Mouse (Mus musculus): Measurements from ENCODE around the gene Ankrd54. TPM values are rescaled to one million over a fixed set of nuclear protein-coding genes. Genes with fewer than 3 reads are reported as not detected.
"Not testable (repeated sequence)": the region's sequence is repeated elsewhere in the genome, so short reads cannot be mapped to it uniquely, and the experiment has no call there.

The Ankrd54 gene
- total and polyA plus RNA-seq, 2 experiments from 2014 or later, result 43.3 to 45.8 TPM

GRCm38 (mm10) chr15:79011550-79011949, 51.1 kb downstream of the Ankrd54 start:
- 57% methylated on average over 10 of the region's 10 CpGs for WGBS
- H3K4me2 ChIP-seq (ENCODE audit: low read depth), result no peak overlapping the region
- H3K4me3 ChIP-seq (ENCODE audit: low read depth, low read length), result no peak overlapping the region
- no peaks in the 10 kb centered on the region for H3K9me3 ChIP-seq (ENCODE audit: low read length)
- H3K27ac ChIP-seq (ENCODE audit: low read depth, low read length), result no peak overlapping the region
- DNase-seq, result no peak
- no peak for TF ChIP-seq CTCF (IDR thresholded peaks at IDR 0.05; ENCODE audit: low read depth)
- no peak overlapping the region for H3K9ac ChIP-seq
- peaks cover 13% of the 10 kb centered on the region for H3K36me3 ChIP-seq (ENCODE audit: insufficient read depth)
- no peaks in the 10 kb centered on the region for H3K4me1 ChIP-seq (ENCODE audit: insufficient read depth)
- H3K27me3 ChIP-seq (ENCODE audit: insufficient read depth, low read length), result no peaks in the 10 kb centered on the region
- ATAC-seq, result no peak

GRCm38 (mm10) chr15:79009734-79010133, 53.0 kb downstream of the Ankrd54 start:
- H3K4me2 ChIP-seq (ENCODE audit: low read depth), result no peak overlapping the region
- no peaks in the 10 kb centered on the region for H3K27me3 ChIP-seq (ENCODE audit: insufficient read depth, low read length)
- WGBS, result 75% methylated on average over 5 of the region's 5 CpGs
- no peak for TF ChIP-seq CTCF (IDR thresholded peaks at IDR 0.05; ENCODE audit: low read depth)
- no peaks in the 10 kb centered on the region for H3K4me1 ChIP-seq (ENCODE audit: insufficient read depth)
- H3K4me3 ChIP-seq (ENCODE audit: low read depth, low read length), result no peak overlapping the region
- H3K9me3 ChIP-seq (ENCODE audit: low read length), result no peaks in the 10 kb centered on the region
- H3K9ac ChIP-seq, result no peak overlapping the region
- H3K27ac ChIP-seq (ENCODE audit: low read depth, low read length), result no peak overlapping the region
- H3K36me3 ChIP-seq (ENCODE audit: insufficient read depth), result peaks cover 30% of the 10 kb centered on the region
- DNase-seq (no peak), ATAC-seq (no peak)

GRCm38 (mm10) chr15:79007836-79008235, 54.9 kb downstream of the Ankrd54 start:
- H3K27ac ChIP-seq (ENCODE audit: low read depth, low read length); H3K4me1 ChIP-seq (ENCODE audit: insufficient read depth); ATAC-seq; H3K9me3 ChIP-seq (ENCODE audit: low read length); H3K4me3 ChIP-seq (ENCODE audit: low read depth, low read length); H3K9ac ChIP-seq; H3K27me3 ChIP-seq (ENCODE audit: insufficient read depth, low read length); H3K4me2 ChIP-seq (ENCODE audit: low read depth); DNase-seq: not testable (repeated sequence)
- peaks cover 49% of the 10 kb centered on the region for H3K36me3 ChIP-seq (ENCODE audit: insufficient read depth)
- TF ChIP-seq CTCF (IDR thresholded peaks at IDR 0.05; ENCODE audit: low read depth), result 0 out of 2 replicates have a peak, but pooled peaks have one; percentile 5
- WGBS, result 93% methylated on average over 6 of the region's 6 CpGs

DNA sequence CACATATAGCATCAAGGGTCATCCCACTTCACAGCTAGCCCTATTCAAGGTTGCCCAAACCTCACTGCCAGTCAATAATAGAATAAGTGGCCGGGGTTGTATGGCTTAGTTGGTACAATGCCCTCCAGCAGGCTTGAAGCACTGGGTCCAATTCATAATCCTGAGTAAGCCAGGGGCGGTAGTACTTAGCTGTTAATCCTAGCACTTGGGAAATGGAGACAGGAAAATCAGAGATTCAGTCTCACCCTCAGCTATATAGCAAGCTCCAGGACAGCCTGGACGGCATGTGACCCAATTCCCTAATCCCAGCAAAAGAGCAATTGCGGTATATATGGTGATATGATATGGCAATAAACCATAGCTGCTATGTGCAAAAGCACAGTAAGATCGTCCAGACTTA, 55.6 kb downstream of the Ankrd54 start:
- H3K4me2 ChIP-seq (ENCODE audit: low read depth), result no peak overlapping the region
- H3K9ac ChIP-seq, result no peak overlapping the region
- H3K4me1 ChIP-seq (ENCODE audit: insufficient read depth), result no peaks in the 10 kb centered on the region
- H3K36me3 ChIP-seq (ENCODE audit: insufficient read depth), result peaks cover 56% of the 10 kb centered on the region
- H3K27me3 ChIP-seq (ENCODE audit: insufficient read depth, low read length), result no peaks in the 10 kb centered on the region
- TF ChIP-seq CTCF (IDR thresholded peaks at IDR 0.05; ENCODE audit: low read depth), result no peak
- no peaks in the 10 kb centered on the region for H3K9me3 ChIP-seq (ENCODE audit: low read length)
- 91% methylated on average over 5 of the region's 5 CpGs for WGBS
- H3K4me3 ChIP-seq (ENCODE audit: low read depth, low read length), result no peak overlapping the region
- ATAC-seq (no peak), DNase-seq (no peak)
- H3K27ac ChIP-seq (ENCODE audit: low read depth, low read length), result no peak overlapping the region

GRCm38 (mm10) chr15:79006638-79007037, 56.1 kb downstream of the Ankrd54 start:
- ATAC-seq (0 out of 2 replicates have a peak, but pooled peaks have one; percentile 53), DNase-seq (no peak)
- peaks cover 61% of the 10 kb centered on the region for H3K36me3 ChIP-seq (ENCODE audit: insufficient read depth)
- H3K4me2 ChIP-seq (ENCODE audit: low read depth), result no peak overlapping the region
- WGBS, result 58% methylated on average over 3 of the region's 3 CpGs
- no peak overlapping the region for H3K27ac ChIP-seq (ENCODE audit: low read depth, low read length)
- no peaks in the 10 kb centered on the region for H3K4me1 ChIP-seq (ENCODE audit: insufficient read depth)
- no peak for TF ChIP-seq CTCF (IDR thresholded peaks at IDR 0.05; ENCODE audit: low read depth)
- H3K9ac ChIP-seq, result no peak overlapping the region
- H3K27me3 ChIP-seq (ENCODE audit: insufficient read depth, low read length), result no peaks in the 10 kb centered on the region
- no peaks in the 10 kb centered on the region for H3K9me3 ChIP-seq (ENCODE audit: low read length)
- H3K4me3 ChIP-seq (ENCODE audit: low read depth, low read length), result no peak overlapping the region

DNA sequence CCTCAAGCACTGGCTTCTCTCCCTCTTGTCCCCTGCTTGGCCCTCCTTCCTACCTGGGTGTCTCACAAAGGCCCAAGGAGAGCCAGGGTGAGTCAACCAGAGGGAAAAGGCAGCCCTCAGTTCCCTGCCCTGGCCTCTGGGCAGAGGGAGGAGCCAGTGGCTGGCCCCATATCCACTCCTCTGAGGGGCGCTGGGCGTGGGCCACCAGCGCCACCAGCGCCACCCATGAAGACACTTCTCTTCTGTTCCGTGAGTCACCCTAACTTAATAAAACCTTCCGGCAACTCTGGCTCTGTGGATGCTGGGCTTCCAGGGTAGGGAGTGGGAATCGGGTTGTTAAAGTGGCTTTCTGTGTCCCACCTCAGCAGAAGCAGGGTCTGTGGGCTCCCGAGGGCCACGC, 57.1 kb downstream of the Ankrd54 start:
- Histone ChIP-seq H3K4me2 (ENCODE audit: low read depth) (no peak overlapping the region), H3K4me1 (ENCODE audit: insufficient read depth) (no peaks in the 10 kb centered on the region), H3K9ac (no peak overlapping the region), H3K4me3 (ENCODE audit: low read depth, low read length) (no peak overlapping the region), H3K27ac (ENCODE audit: low read depth, low read length) (no peak overlapping the region), H3K36me3 (ENCODE audit: insufficient read depth) (peaks cover 71% of the 10 kb centered on the region), H3K27me3 (ENCODE audit: insufficient read depth, low read length) (no peaks in the 10 kb centered on the region), H3K9me3 (ENCODE audit: low read length) (no peaks in the 10 kb centered on the region)
- DNase-seq, result no peak
- WGBS, result 85% methylated on average over 9 of the region's 9 CpGs
- ATAC-seq, result no peak
- no peak for TF ChIP-seq CTCF (IDR thresholded peaks at IDR 0.05; ENCODE audit: low read depth)

Other genes with a start within 250 kb of the Ankrd54 start
- 8.3 and 8.6 TPM in 2 replicates for gene Cdc42ep1, start 220.3 kb downstream of the Ankrd54 start, total RNA-seq (2014; rRNA removed)
- 10.6 and 13.5 TPM in 2 replicates for gene Cdc42ep1, start 220.3 kb downstream of the Ankrd54 start, polyA plus RNA-seq (2015; fragmentation: Nextera tagmentation; extraction: Ambion mirVana)
- not detected in 2 replicates for gene Lgals2, start 207.4 kb downstream of the Ankrd54 start, total RNA-seq (2014; rRNA removed)
- 0.52 TPM in 1 of 2 replicates, not detected in the other for gene Lgals2, start 207.4 kb downstream of the Ankrd54 start, polyA plus RNA-seq (2015; fragmentation: Nextera tagmentation; extraction: Ambion mirVana)
- 37.0 and 42.9 TPM in 2 replicates for gene Gga1, start 185.7 kb downstream of the Ankrd54 start, total RNA-seq (2014; rRNA removed)
- 54.8 and 55.7 TPM in 2 replicates for gene Gga1, start 185.7 kb downstream of the Ankrd54 start, polyA plus RNA-seq (2015; fragmentation: Nextera tagmentation; extraction: Ambion mirVana)
- not detected in 2 replicates for gene Gm49510, start 163.2 kb downstream of the Ankrd54 start, total RNA-seq (2014; rRNA removed)
- gene Gm49510, start 163.2 kb downstream of the Ankrd54 start, polyA plus RNA-seq (2015; fragmentation: Nextera tagmentation; extraction: Ambion mirVana), result not detected in 2 replicates
- gene Sh3bp1, start 163.1 kb downstream of the Ankrd54 start, total RNA-seq (2014; rRNA removed), result 2.0 and 6.4 TPM in 2 replicates
- 3.3 and 4.3 TPM in 2 replicates for gene Sh3bp1, start 163.1 kb downstream of the Ankrd54 start, polyA plus RNA-seq (2015; fragmentation: Nextera tagmentation; extraction: Ambion mirVana)
- gene Pdxp, start 149.0 kb downstream of the Ankrd54 start, total RNA-seq (2014; rRNA removed), result 263 and 283 TPM in 2 replicates
- gene Pdxp, start 149.0 kb downstream of the Ankrd54 start, polyA plus RNA-seq (2015; fragmentation: Nextera tagmentation; extraction: Ambion mirVana), result 174 and 175 TPM in 2 replicates
- 31.8 and 43.6 TPM in 2 replicates for gene Lgals1, start 136.2 kb downstream of the Ankrd54 start, total RNA-seq (2014; rRNA removed)
- gene Lgals1, start 136.2 kb downstream of the Ankrd54 start, polyA plus RNA-seq (2015; fragmentation: Nextera tagmentation; extraction: Ambion mirVana), result 63.2 and 99.4 TPM in 2 replicates
- 11.2 and 17.6 TPM in 2 replicates for gene Nol12, start 128.0 kb downstream of the Ankrd54 start, total RNA-seq (2014; rRNA removed)
- gene Nol12, start 128.0 kb downstream of the Ankrd54 start, polyA plus RNA-seq (2015; fragmentation: Nextera tagmentation; extraction: Ambion mirVana), result 60.3 and 64.2 TPM in 2 replicates
- 36.7 and 40.5 TPM in 2 replicates for gene Triobp, start 115.2 kb downstream of the Ankrd54 start, total RNA-seq (2014; rRNA removed)
- gene Triobp, start 115.2 kb downstream of the Ankrd54 start, polyA plus RNA-seq (2015; fragmentation: Nextera tagmentation; extraction: Ambion mirVana), result 25.1 and 30.5 TPM in 2 replicates
- 198 and 209 TPM in 2 replicates for gene H1f0, start 34.4 kb downstream of the Ankrd54 start, total RNA-seq (2014; rRNA removed)
- 224 and 248 TPM in 2 replicates for gene H1f0, start 34.4 kb downstream of the Ankrd54 start, polyA plus RNA-seq (2015; fragmentation: Nextera tagmentation; extraction: Ambion mirVana)
- 0.62 TPM in 1 of 2 replicates, not detected in the other for gene Galr3, start 21.0 kb downstream of the Ankrd54 start, total RNA-seq (2014; rRNA removed)
- gene Galr3, start 21.0 kb downstream of the Ankrd54 start, polyA plus RNA-seq (2015; fragmentation: Nextera tagmentation; extraction: Ambion mirVana), result 0.12 and 0.20 TPM in 2 replicates
- gene Eif3l, start 12.3 kb upstream of the Ankrd54 start, total RNA-seq (2014; rRNA removed), result 213 and 218 TPM in 2 replicates
- 179 and 191 TPM in 2 replicates for gene Eif3l, start 12.3 kb upstream of the Ankrd54 start, polyA plus RNA-seq (2015; fragmentation: Nextera tagmentation; extraction: Ambion mirVana)
- gene Micall1, start 46.0 kb upstream of the Ankrd54 start, total RNA-seq (2014; rRNA removed), result 23.8 and 29.1 TPM in 2 replicates
- 7.2 and 8.0 TPM in 2 replicates for gene Micall1, start 46.0 kb upstream of the Ankrd54 start, polyA plus RNA-seq (2015; fragmentation: Nextera tagmentation; extraction: Ambion mirVana)
- 48.6 and 111 TPM in 2 replicates for gene Polr2f, start 78.1 kb upstream of the Ankrd54 start, total RNA-seq (2014; rRNA removed)
- 362 and 414 TPM in 2 replicates for gene Polr2f, start 78.1 kb upstream of the Ankrd54 start, polyA plus RNA-seq (2015; fragmentation: Nextera tagmentation; extraction: Ambion mirVana)
- gene 1700088E04Rik, start 78.4 kb upstream of the Ankrd54 start, total RNA-seq (2014; rRNA removed), result 11.8 and 15.2 TPM in 2 replicates
- 19.3 and 23.7 TPM in 2 replicates for gene 1700088E04Rik, start 78.4 kb upstream of the Ankrd54 start, polyA plus RNA-seq (2015; fragmentation: Nextera tagmentation; extraction: Ambion mirVana)
- gene Sox10, start 102.3 kb upstream of the Ankrd54 start, total RNA-seq (2014; rRNA removed), result 7.4 and 8.3 TPM in 2 replicates
- 4.8 and 6.3 TPM in 2 replicates for gene Sox10, start 102.3 kb upstream of the Ankrd54 start, polyA plus RNA-seq (2015; fragmentation: Nextera tagmentation; extraction: Ambion mirVana)
- gene Pick1, start 166.3 kb upstream of the Ankrd54 start, total RNA-seq (2014; rRNA removed), result 76.2 and 84.7 TPM in 2 replicates
- gene Pick1, start 166.3 kb upstream of the Ankrd54 start, polyA plus RNA-seq (2015; fragmentation: Nextera tagmentation; extraction: Ambion mirVana), result 60.9 and 72.7 TPM in 2 replicates
- 2.8 and 4.4 TPM in 2 replicates for gene Gm49486, start 166.5 kb upstream of the Ankrd54 start, total RNA-seq (2014; rRNA removed)
- gene Gm49486, start 166.5 kb upstream of the Ankrd54 start, polyA plus RNA-seq (2015; fragmentation: Nextera tagmentation; extraction: Ambion mirVana), result 1.1 and 1.2 TPM in 2 replicates
- gene Slc16a8, start 191.9 kb upstream of the Ankrd54 start, total RNA-seq (2014; rRNA removed), result 0.62 and 0.95 TPM in 2 replicates
- gene Slc16a8, start 191.9 kb upstream of the Ankrd54 start, polyA plus RNA-seq (2015; fragmentation: Nextera tagmentation; extraction: Ambion mirVana), result 1.4 and 1.6 TPM in 2 replicates
- gene Baiap2l2, start 222.6 kb upstream of the Ankrd54 start, total RNA-seq (2014; rRNA removed), result 3.2 and 7.9 TPM in 2 replicates
- gene Baiap2l2, start 222.6 kb upstream of the Ankrd54 start, polyA plus RNA-seq (2015; fragmentation: Nextera tagmentation; extraction: Ambion mirVana), result 9.1 and 11.3 TPM in 2 replicates

Measured in forebrain, postnatal 0 days (tissue).